Mouse (Mus musculus): ENCODE measurements around the gene Stx16. TPM values are rescaled to one million over a fixed set of nuclear protein-coding genes. Genes with fewer than 3 reads are reported as not detected.

Stx16 gene
- total and polyA plus RNA-seq, 3 experiments, result 32.2 to 49.4 (median 44.1) TPM

GRCm38 (mm10) chr2:174132413-174132969, 56.4 kb downstream of the Stx16 start:
- no peak for TF ChIP-seq CTCF (IDR thresholded peaks at IDR 0.05; ENCODE audit: low read depth, low read length)
- TF ChIP-seq GATA2 (IDR thresholded peaks at IDR 0.05; ENCODE audit: borderline replicate concordance, low read depth, low read length), result no peak
- no peak for TF ChIP-seq TAL1 (conservative IDR thresholded peaks at IDR 0.05; ENCODE audit: low read depth, low read length)
- TF ChIP-seq POLR2AphosphoS5 (IDR thresholded peaks at IDR 0.05; ENCODE audit: insufficient replicate concordance, low read depth, low read length), result no peak
- no peak for TF ChIP-seq GATA1 (IDR thresholded peaks at IDR 0.05; ENCODE audit: borderline replicate concordance, low read length)
- Histone ChIP-seq H3K9me3 (replicated peaks) (no peaks in the 10 kb centered on the region), H3K4me1 (ENCODE audit: insufficient read depth, low read depth, low read length) (no peaks in the 10 kb centered on the region), H3K27me3 (ENCODE audit: insufficient read depth, low read length) (peaks cover 7% of the 10 kb centered on the region; the same call in 1 of the 2 replicates), H3K4me3 (ENCODE audit: low read depth, low read length) (no peak overlapping the region), H3K36me3 (replicated peaks) (no peaks in the 10 kb centered on the region)
- ATAC-seq (ENCODE audit: extremely low read depth, insufficient number of reproducible peaks, low FRiP score, poor library complexity, severe bottlenecking) (no peak), DNase-seq (ENCODE audit: low spot score) (no peak)

Other genes starting within 250 kb of the Stx16 start
- gene Npepl1, start 34.0 kb downstream of the Stx16 start, total RNA-seq (2014; fragmentation: Nextera tagmentation), result 74.3 and 81.5 TPM in 2 replicates
- gene Npepl1, start 34.0 kb downstream of the Stx16 start, total RNA-seq (2017), result 18.5 and 20.3 TPM in 2 replicates
- gene Npepl1, start 34.0 kb downstream of the Stx16 start, polyA plus RNA-seq (2012), result 205 and 258 TPM in 2 replicates
- gene Gnas, start 208.0 kb downstream of the Stx16 start, total RNA-seq (2014; fragmentation: Nextera tagmentation), result 1,040 and 1,097 TPM in 2 replicates
- gene Gnas, start 208.0 kb downstream of the Stx16 start, total RNA-seq (2017), result 452 and 490 TPM in 2 replicates
- 935 and 1,094 TPM in 2 replicates for gene Gnas, start 208.0 kb downstream of the Stx16 start, polyA plus RNA-seq (2012)

Data from G1E (cell line).